Mouse (Mus musculus) megakaryocyte, adult 5-6 weeks (primary cell): ENCODE results near the gene Fhit. TPM values are rescaled to one million over a fixed set of nuclear protein-coding genes. Genes with fewer than 3 reads are reported as not detected.
A peak's percentile ranks its signal among the peaks of the same experiment; 100 is the strongest.
"Not testable (repeated sequence)": the region's sequence is repeated elsewhere in the genome, so short reads cannot be mapped to it uniquely, and the experiment has no call there.

ENCODE experiments used
- ATAC-seq: 2 replicates; pipeline ENCODE4 v1.8.0; 2016; ENCODE audit warnings: mild to moderate bottlenecking, inconsistent platforms; ENCODE audit not compliant: poor library complexity, severe bottlenecking
- total RNA-seq, 2 experiments: library from RNA; stranded (forward) in 1 of 2; stranded (reverse) in 1 of 2; fragments of 153-499, 151-499 nt in 1 of 2; fragments of 221-1000, 200-1000 nt in 1 of 2; gene quantifications; 2 replicates each; pipeline versions ENCODE4 v1.2.3 to v1.2.4; 2015 to 2017

Fhit gene
- 4.3 and 4.4 TPM in 2 replicates for total RNA-seq (2015)
- total RNA-seq (2017) = 0.66 and 2.9 TPM in 2 replicates

DNA sequence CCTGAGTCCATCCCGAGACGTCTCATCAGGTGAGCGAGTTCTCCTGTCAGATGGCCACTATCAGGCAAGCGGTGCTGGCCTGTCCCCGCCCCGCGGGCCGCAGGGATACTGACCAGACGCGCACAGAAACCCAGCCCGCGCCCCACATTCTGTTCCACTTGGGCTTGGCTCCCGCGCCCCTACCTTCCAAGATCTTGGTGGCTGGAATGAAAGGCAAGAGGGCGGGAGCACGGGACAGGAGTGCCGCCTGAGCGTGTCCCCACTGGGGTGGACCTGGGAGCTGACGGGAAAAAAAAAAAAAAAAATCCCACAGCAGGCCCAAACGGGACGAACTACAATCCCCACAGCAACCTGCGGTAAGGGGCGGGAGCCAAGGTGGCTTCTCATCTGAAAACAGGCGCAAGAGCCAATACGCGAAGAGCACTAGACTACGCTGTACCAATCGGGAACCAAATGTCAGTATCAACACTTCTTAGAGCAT lies at the start of gene Fhit:
Fhit (minus strand) TSS at position 285 of the 481 bp plus-strand sequence.
- ATAC-seq = peak; percentile 93

DNA sequence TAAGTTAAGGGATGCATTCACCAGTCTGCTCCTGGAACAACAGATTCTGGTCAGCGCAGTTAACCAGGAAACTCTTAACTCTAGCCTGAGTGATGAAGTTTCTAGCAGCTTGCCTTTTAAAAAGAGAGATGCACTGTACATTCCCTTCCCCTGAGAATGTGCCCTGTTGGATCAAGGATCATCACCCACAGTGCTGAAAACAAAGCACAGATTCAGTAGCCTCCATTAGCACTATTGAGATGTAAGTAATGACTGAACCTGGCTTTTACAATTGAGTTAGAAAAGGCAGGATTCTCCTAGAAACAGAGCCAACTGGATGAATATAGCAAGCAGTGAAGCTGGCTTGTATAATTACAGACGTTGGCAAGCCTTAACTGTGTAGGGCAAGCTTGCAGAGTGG lies 45.0 kb upstream of the Fhit start:
- ATAC-seq = no peak

DNA sequence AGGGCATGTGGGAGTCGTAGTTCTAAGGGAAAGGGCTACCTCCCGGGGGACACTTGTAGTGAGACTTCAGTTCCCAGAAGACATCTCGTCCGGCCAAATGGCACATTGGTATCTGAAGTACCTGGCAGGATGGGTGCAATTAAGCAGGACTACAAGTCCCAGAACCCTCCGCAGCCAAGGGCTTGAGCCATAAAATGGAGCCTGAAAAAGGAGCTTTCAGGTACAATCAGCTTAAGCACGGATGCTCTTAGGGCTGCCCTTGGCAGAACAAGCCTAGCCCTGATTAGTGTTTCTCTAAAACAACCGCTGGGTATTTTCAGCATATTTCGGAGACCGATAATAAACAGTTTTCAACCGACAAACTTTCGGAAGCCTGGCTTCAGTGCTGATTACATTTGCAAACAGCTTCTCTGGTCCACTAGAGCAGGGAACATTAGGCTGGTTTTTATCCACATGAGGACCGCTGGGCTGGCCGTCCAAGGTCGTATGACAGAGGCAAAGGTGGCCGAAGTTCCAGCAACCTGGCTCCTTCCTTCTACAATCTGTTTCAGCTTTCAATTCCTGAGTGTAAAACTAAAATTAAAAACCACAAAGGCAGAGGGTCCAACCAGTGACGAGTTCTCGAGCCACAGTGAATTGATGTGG lies 907 bp downstream of the Fhit start:
- ATAC-seq = peak; percentile 47

DNA sequence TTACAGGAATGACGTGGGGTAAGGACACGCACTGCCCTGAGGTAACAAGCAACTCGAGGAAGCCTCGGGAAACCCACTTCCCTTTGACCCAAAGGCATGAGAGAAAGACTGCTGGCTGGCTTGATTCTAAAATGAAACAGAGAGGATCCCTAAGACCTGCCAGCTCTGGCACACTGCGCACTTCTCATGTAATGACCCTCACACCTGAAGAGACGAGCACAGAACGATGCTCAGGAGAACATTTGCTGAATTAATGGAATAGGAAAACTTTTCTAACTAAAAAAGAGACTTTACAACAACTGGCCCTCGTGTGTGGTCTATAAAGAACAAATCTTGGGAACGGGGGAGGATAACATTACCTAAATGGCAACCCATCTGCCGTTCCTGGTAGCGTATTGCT lies 2.2 kb downstream of the Fhit start:
- no peak for ATAC-seq

DNA sequence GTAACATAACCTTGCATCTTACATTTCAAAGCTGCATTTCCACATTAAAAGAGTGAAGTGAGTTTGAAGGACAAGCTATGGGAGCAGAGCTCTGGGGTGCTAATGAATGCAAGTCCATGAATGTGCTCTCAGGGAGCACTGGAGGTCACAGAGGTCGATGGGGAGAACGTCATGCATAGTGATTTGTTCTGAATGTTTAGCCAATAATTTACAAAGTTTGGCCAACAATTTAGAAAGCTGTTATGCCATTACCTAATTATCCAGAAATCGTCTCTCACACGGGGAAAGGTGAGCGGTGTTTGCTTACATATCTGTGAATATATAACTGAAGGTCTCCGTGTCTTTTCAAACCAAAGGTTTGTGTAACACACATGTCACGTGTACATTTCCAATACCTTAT lies 2.8 kb downstream of the Fhit start:
- ATAC-seq = no peak

DNA sequence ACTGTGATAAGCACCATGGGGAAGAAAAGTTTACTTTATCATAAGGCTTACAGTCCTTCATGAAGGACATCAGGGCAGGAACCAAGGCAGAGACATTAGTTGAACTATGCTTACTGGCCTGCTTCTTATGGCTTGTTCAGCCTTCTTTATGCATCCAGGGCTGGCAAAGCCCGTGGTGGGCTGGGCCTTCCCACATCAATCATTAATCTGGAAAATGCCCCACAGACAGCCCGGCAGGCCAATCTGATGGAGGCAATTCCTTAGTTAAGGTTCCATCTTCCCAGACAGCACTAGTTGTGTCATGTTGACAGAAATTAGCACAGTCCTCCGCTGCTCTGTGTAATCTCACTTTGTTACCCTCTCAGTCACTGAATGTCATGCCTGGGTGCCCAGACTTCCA lies 4.1 kb downstream of the Fhit start:
- no peak for ATAC-seq

DNA sequence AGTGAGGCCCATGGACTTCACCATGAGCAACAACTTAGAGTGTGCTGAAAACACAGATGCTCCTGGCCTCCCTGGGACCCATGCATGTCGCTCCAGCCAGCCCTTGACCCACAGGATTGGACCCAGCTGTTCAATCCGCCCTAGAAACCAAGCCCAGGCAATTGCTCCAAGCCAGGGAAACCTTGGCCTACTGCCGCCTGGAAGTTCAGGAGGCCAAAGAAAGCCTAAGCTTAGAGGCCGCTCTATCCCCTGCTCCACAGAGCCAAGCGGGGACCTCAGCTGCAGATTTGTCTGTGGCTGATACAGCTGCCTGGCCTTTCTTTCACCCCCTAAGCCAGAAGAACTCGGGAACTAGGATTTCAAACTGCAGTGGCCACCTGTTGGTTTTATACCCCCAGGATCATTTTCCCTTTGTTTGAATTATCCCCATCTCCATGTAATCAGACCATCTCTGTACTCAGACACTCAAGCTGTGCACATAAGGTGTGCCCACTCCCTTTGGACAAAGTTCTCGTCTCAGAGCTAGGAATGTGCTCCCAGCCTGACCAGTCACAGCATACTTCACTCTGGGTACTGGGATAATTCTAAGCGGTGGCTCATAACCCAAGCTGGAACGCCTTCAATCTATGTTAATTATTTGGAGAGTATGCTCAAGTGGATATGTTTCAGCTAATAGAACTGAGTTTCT lies 10.1 kb downstream of the Fhit start:
- no peak for ATAC-seq

DNA sequence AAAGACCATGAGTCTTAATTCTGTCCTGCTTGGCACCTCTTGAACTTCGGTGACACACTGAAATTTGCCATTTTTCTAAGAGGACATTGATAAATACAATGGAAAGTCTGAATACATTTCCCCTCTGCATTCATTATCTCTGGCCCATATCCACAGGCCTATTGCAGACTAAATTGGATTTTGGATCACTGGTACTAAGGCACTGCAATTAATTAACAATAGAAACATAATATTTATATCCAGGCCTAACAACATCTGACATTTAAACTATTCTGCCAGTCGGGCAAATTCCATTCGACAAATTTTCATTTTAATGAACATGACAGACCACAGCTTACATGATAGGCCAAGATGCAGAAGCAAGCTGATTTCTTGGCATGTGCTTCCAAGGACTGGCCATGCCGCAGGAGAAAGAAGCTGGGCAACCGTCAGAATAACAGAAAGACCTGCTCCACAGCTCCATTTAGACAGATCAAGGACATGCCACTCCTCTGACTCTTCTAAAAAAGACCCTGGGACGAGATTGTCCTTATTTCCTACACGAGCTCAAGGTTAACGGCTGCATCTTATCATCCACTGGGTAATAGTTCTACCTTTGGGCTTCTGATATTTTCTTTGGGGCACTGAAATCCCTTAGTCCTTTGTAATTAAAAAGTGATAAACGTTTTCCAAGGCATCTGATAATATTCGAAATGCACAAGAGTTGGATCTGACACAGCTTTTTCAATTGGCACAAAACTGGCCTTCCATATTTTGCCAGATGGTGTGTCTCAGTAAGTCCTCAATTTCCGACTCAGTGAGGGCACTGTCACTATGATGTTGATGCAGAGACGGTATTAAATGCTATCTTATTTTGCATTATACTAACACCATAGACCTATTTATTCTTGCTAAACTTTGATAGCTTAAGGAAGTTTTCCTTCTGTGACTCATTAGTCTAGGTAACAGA lies 27.8 kb downstream of the Fhit start:
- ATAC-seq = no peak

DNA sequence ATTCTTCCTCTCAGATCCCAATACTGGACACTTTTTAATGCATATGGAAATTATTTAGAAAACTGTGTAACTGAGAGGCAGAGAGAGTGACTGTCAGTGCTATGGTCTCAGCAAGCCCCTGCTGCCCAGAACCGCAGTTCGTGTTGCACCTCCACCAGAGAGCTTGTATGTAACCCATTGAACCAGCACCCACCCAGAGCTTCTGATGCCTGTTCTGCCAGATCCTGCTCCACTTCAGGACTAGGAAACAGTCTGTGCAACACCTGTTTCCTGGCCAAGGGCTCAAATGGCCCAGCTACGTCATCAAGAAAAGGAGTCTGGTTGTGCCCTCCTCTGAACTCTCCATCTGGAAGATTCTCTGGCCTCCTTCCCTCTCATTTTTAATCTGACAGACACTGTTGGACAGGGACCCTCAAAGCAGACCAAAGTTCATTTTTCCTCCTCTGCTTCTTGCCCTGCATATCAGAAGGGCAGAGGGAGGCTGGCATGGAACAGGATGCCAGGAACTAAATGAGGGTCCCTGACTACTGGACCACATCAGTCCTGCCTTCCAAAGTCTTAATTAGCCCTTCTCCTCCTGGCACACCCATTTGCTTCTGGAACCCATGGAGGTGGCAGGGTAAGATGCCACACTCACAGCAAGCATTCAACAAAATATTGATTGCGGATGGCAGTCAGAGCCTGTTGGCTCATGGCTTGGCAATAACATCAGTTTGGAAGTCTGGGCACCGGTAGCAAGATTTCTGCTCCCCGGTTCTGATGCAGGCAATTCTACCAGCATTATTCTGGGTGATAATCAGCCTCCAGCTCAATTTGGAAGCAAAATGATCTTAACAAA lies 29.0 kb downstream of the Fhit start:
- no peak for ATAC-seq

DNA sequence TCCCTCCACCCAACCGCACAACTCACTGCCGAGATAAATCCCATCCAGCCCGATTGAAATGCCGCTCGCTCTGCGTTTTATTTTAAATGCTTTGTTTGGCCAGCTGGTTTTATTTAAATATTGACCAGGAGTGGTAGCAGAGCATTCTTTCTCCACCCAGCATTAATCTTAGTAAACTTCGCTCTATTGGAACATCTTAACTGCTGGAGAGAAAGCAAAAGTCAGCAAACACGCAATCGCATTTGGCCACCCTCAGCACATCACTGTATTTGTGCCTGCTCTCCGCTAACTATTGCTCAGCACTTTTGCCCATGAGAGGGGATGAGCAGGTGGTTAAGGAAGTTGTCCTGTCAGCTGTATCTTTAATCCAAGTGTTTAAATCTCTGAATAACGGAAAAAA lies 36.7 kb downstream of the Fhit start:
- ATAC-seq = no peak

DNA sequence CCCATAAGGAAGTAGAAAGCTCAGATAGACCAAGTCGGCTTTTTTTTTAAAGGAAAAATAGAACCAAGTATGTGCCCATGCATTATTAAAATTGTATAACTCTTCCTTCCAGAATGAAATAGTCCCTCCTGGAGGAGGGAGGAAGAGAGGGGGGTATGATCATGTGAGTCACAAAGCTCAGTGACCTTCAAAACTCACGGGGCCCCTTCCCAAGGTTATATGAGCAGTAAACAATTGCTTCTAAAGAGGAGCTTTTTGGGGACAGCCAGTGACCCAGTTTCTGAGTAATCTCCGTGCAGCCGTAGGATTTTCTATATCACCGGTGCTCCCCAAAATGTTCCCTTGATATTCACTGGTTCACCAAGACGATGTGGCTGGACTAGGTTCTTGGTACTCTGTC lies 42.8 kb downstream of the Fhit start:
- no peak for ATAC-seq

DNA sequence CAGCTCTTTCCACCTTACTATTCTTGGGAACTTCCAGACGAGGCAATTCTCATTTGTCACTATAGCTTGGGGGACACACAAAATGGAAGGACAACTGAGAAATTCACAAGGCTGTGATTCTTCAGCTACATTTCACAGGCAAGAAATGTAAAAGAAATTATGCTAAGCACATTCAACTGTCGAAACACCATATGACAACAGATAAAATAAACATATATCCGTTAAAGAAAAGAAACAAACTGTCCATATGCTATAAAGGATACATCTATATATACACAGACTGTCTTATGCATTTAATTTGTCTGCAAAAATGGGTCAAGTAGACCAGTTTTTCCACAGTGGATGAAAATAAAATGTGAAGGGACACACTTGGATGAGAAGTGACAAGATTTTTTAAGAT lies 76.2 kb downstream of the Fhit start:
- ATAC-seq = no peak

DNA sequence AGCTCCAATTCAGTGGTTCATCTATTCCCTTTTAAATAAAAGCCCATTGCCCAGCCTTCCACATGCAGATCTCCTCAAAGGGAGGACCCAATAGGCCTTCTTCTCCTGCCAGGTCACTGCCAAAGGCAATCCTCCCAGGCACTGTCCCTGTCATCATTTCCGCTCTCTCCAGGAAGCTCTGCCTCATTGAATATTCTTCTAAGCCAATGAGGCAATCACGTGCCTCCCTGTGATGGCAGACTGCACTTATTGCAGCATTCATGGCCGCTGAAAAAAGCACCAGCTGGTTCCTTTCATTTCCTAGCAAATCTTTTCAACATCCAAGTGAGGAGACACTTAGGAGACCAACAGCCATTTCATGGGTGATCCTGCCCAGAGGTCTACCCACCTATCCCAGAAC lies 77.9 kb downstream of the Fhit start:
- ATAC-seq = no peak

DNA sequence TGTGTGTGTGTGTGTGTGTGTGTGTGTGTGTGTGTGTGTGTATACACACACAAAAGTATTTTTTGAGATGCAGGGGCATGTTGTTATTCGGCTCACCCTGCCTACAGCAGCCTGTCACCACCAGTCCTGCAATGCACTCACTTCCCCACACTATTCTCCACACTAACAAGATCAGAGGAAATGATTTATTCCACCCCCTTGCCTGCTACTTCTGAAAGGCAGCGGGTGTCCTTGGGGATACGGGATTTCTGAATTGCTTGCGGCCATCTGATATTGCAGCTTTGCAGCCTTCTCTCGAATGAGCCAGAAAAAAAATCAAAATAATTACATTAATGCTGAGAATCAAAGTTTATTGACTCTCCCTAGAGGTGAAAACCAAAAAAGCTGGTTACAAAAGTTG lies 78.4 kb downstream of the Fhit start:
- no peak for ATAC-seq

DNA sequence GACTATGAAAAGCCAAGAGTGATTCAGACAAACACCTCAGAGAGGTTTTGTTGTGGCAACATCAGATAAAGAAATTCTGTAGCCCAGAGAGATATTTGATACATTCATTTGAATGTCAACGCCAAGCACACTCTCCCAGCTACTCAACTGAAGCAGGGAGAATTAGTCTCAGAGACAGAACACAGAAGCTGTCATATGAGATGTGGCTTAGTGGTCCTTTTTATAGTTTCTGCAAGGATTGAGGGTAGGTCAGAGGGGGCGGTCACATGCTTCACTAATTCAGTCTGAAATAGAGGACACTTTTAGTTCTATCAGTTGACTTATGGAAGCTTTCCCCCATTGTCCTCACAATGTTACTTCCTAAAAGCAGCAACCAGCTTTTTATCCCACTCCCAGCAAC lies 98.2 kb downstream of the Fhit start:
- no peak for ATAC-seq

DNA sequence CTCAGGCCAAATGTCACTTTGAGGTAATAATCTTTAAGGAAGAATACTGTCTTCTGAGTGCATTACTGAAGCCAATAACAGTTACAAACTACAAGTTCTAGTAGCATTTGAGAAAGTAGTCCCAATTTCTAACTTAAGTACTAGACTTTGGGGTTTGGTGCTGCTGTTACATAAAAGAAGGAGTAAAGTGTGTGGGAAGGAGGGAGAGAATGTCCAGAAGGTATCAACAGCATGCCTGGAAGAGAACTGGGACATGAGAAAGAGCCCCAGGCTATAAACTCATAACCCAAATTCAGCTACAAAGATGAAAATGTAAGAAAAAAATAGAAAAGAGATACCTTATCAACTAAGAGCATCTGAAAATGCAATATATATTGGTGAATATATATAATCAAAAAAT lies 101.6 kb downstream of the Fhit start:
- ATAC-seq = no peak

DNA sequence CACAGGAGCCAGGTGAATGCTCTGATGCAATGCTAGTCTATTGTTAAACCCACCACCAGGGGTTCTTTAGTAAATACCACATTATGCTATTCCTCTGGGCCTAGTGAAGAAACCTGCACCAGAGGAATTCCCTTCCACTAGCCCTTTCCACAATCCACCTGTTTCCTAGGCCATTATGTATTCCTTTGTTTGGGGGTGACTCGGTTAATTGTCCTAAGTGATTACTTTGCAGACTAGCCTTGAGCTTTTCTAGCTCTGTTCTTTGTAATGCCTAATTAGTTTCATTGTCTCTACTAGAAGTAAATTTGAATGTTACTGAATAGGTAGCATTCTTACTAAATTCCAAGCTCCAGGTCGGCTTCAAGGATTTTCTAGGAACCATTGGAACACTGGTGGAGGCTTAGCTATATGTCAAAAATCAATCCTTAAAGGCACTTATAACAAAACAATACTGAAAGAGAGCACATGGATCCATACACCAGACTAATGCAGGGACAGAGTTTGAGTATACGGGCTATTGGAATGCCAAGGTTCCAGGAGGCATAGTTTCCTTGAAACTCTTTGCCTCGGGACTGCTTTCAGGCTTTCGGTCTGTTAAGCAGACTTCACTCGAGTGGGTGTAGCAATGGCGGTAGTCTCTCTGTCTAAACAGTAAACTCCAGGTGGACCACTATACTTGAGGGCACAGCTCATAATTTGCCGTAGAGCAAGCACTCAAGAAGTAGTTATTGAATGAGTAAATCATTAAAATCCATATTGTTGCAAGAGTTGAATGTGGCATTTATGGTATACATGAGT lies 122.1 kb downstream of the Fhit start:
- ATAC-seq = not testable (repeated sequence)

DNA sequence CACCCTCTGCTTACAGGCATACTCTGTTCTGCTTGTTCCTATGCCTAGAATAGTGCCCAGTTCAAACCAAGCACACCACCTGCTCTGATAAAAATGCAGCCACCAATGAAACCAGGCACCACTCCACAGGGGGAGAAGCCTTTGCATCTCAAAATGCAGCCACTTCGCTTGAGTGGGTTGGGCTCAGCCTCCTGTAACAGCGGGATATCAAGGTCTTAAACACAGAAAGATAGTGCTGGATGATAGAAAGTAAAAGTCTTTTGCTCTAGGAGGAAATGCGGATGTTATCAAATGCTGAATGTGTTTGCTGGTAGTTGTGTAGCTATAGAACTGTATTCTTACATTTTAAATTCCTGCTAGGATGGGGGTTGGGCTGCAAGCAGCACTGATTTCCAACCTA lies 140.4 kb downstream of the Fhit start:
- ATAC-seq = no peak

DNA sequence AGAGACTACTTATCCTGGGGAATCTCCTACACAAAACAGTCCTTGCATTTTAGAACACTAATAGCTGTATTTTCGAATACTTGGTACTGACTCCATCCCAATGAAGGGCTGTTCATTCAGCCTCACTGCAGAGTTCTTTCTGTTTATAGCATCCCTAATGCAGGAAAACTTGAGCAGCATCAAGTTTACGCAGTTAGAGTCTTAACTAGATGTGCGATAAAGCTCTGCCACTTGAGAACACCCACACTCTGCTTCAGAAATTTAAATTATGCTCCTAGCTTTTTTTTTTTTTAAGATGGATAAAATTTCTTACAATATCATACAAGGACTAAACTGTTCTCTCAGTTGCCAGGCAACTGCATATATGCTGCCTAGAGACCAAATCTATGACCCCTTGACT lies 183.2 kb downstream of the Fhit start:
- ATAC-seq = no peak

DNA sequence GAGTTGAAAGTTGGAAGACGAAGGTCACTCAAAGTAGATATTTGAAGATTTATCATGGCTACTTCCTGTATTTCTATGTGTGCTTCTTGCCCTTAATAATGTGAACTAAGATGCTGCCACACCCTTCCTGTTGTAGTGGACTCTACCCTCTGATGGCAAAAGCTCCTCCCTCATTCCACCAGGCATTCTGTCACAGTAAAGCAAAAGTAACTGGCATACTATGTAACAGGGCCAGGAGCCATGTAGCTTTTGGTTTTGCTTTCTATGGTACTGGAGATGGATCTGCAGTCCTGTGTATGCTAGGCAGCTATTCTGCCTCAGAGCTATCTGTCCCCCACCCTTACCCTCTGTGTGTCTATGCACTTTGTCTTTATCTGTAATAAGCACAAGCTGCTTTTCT lies 220.2 kb downstream of the Fhit start:
- no peak for ATAC-seq
